Mouse (Mus musculus) brain, embryonic 14.5 days (tissue): ENCODE measurements around the gene Srrm2.

Source experiments
- CTCF ChIP-seq: fragments of 200-500 bp; IDR thresholded peaks from 2 replicates; pipeline ENCODE4 v1.5.1; 2012; ENCODE audit warnings: inconsistent platforms, mild to moderate bottlenecking, moderate library complexity, borderline replicate concordance; ENCODE audit not compliant: insufficient read depth, insufficient read length; ENCODE audit errors: extremely low read depth
- POLR2A ChIP-seq: fragments of 200-500 bp; IDR thresholded peaks from 2 replicates; pipeline ENCODE4 v1.6.1; 2012; ENCODE audit warnings: mild to moderate bottlenecking, inconsistent platforms, borderline replicate concordance; ENCODE audit not compliant: poor library complexity, insufficient read depth, insufficient read length, severe bottlenecking; ENCODE audit errors: extremely low read depth

DNA sequence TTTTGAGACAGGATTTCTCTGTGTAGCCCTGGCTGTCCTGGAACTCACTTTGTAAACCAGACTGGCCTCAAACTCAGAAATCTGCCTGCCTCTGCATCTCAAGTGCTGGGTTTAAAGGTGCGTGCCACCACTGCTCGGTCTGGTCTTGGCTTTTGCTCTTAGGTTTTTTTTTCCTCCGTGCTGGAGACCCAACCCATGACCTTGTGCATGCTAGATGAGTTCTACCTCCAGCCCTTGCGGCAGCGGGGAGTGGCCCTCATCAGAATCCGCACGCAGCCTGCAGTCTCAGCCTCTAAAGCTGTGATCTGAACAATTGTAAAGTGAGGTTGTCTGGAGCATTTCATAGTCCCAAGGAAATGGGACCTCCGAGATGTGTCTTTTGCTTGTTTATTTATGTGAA is 5.0 kb downstream of the Srrm2 start:
- TF ChIP-seq CTCF (no peak), POLR2A (no peak)
